Mouse (Mus musculus) embryonic fibroblast, embryonic 13.5 days (primary cell): ENCODE data around the gene Dtd1.

Source experiments
- CTCF ChIP-seq: IDR thresholded peaks from 2 replicates; pipeline ENCODE4 v1.5.1; 2011; ENCODE audit warnings: mild to moderate bottlenecking, control low read depth, low read length, moderate library complexity, borderline replicate concordance; ENCODE audit not compliant: insufficient read depth
- POLR2A ChIP-seq: IDR thresholded peaks from 2 replicates; pipeline ENCODE4 v1.6.1; 2011; ENCODE audit warnings: low read depth, mild to moderate bottlenecking, control low read depth, low read length, moderate library complexity

DNA sequence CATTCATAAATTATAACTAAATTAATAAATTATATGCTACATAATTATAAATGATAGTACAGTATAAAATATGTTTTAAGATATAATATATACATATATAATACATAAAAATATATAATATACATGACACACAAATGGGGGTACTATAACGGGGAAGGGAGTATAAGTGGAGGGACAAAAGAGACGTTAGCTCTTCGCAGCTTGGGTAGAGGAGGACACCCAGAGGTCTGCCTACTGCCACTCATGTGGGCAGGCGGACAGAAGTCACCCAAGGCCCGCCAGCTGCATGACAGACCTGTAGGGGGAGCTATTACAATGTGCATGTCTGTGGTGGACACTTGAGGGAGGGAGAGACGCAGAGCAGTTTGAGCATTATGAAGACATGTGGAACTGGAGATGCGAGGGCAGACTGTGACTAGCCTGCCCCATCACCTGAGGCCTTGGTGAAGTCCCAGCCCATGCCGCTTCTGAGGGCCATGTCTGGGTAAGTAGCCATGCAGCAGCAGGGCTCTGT, 92.6 kb downstream of the Dtd1 start:
- TF ChIP-seq CTCF (no peak), POLR2A (no peak)
